Mouse (Mus musculus): ENCODE results near the gene Hcrt.
"Not testable (repeated sequence)": the region's sequence is repeated elsewhere in the genome, so short reads cannot be mapped to it uniquely, and the experiment has no call there.

Hcrt gene

GRCm38 (mm10) chr11:100762831-100763230 is at the start of gene Hcrt:
Gene Hcrt, minus strand, starts transcription at chr11:100762931.
- in situ Hi-C loops (cut with MboI, MseI): no loop called here

DNA sequence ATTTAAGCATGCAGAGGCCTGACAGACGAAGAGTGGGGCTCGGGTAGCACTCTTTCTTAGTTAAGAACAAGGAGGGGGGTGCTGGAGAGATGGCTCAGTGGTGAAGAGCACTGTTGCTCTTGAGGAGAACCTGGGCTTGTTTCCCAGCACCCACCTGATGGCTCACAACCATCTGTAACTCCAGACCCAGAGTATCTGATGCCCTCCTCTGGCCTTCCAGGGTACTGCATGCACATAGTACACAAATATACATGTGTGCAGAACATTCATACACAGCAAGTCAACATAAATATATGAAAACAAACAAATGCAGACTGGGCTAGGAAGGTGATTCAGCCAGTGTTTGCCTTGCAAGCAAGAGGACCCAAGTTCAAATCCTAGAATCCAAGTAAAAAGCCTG is 48.4 kb upstream of the Hcrt start:
- in situ Hi-C loops (cut with MboI, MseI): no loop called here

DNA sequence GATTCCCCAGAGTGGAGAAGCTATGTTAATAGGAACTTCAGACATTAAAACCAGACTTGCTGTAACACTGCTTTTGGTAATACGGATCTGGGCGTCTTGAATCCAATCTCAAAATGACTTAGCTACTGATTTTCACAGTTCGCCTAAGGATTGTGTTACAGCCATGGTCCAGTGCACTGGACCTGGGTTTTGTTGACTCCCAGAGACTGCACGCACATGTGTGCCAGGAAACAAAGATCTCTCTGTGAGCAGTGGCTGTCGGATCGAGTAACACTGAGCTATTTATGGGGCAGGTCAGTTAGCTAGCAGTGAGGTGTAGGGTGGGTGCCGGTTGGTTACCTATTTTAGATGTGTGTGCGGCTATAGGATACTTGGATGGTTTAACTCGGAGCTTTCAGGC is 47.8 kb upstream of the Hcrt start:
- in situ Hi-C loops (cut with MboI, MseI): no loop called here

DNA sequence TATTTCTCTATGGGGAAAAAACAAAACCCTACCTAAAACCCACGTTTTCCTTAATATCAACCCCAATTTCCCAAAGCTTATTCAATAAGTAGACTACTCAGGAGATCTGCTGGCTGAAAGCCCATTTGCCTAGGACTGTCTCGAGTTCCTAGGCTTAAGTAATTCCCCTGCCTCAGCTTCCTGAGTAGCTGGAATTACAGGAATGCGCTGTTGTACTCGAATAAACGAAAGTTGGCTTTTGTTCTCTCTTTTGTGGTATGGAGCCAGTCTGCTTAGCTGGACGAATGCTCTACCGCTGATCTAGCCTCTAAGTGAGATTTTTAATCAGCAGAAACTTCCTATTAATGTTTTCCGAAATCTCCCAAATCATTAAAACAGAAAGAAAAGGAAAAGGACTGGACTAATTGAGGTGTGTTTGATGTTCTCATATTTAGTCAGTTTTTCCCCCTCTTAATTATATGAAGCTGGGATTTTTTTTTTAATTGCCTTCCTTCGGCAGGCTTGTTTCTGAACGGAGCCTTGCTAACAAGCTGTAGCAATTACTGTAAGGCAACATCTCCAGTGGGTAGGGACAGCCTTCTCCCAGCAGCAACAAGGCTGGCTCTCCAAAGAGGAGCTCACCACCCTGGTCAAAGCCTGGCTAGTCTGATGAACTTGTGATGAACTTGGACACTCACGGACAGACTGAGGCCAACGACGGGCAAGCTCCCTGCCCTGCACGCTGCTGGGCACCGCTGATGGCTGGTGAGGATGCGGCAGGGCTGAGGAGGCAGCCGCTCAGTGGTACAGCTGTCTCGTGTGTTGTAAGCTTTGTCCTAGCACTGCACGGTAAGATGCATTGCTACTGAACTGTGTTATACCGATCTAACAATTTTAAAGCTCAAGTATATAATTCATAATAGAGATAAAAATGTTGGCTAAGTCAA is 43.9 kb upstream of the Hcrt start:
- in situ Hi-C loops (cut with MboI, MseI): no loop called here

DNA sequence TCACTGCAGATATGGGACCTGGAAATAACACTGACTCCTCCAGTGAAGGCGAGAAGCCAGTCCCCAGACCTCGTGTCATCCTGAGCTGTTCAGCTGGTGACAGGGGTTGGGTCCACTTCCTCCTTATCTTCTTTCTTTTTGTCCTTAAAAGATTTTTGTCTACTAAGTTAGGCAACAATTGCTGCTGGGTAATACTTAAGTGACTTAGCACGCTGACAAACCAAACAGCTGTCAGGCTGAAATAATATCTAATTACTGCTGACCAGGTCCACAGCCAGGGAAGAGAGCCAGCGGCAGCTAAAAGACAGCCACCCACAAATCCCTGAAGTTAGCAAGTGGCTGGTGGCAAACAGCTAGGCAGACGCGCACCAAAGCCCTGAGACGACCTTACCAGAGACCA is 42.8 kb upstream of the Hcrt start:
- in situ Hi-C loops (cut with MboI, MseI): no loop called here

DNA sequence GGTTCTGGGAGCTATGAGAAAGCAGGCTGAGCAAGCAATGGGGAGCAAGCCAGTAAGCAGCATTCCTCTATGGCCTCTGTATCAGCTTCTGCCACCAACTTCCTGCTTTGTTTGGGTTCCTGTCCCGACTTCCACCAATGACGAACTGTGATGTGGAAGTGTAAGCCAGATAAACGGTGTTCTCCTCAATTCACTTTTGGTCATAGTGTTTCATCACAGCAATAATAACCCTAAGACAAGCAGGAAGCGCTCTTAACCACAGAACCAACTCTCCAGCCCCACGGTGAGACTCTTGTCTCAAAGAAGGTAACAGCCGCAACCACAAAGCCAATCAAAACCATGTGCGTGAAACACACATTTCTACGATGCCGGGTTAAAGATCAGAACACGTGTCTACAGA is 41.7 kb upstream of the Hcrt start:
- in situ Hi-C loops (cut with MboI, MseI): no loop called here

- in situ Hi-C loops (cut with MboI, MseI): loop anchor here (5.0 kb wide), 1 partner anchor 73 kb away; no protein-coding TSS in a partner anchor
Observed at GRCm38 (mm10) chr11:100799426-100799825, 36.7 kb upstream of the Hcrt start.

GRCm38 (mm10) chr11:100796585-100796984 is 33.9 kb upstream of the Hcrt start:
- in situ Hi-C loops (cut with MboI, MseI): loop anchor here (5.0 kb wide), 1 partner anchor 76 kb away; no protein-coding TSS in a partner anchor

DNA sequence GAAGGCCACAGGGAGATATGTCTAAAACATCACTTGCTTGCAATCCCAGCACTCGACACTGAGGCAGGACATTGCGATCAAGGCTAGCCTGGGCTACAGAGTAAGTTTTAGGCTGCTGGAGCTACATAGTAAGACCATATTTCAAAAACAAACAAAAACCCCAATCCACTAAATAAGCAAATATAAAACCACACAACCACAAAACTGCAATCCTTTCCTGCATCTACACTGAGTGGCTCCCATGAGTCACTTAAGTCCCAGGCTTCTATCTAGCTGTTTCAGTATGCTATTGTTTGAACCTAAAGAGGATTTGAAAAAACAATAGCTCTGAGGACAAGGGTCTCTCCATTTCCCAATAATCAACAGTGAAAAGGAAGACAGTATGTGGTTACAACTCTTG is 32.7 kb upstream of the Hcrt start:
- in situ Hi-C loops (cut with MboI, MseI): loop anchor here (5.0 kb wide), 1 partner anchor 77 kb away; no protein-coding TSS in a partner anchor

GRCm38 (mm10) chr11:100791457-100792049 is 28.8 kb upstream of the Hcrt start:
- in situ Hi-C loops (cut with MboI, MseI): no loop called here

DNA sequence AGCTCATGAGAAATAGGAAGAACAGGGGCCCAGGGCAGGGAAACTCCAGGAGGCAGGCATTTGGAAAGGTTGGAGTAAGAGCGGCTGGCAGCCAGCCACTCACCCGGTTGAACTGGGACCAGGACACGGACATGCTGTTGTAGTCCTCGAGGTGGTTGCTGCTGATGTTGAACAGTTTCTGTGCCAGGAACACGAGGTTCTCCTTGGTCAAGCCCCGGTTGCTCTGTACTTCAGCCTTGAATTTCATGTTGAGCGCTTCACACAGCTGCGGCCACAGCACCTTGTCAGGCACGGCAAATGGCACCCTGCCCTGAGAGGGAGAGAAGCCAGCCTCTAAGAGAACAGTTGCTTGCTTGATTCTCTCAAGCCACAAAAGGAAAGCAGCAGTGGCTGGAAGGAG is 27.9 kb upstream of the Hcrt start:
- in situ Hi-C loops (cut with MboI, MseI): not testable (repeated sequence)

- in situ Hi-C loops (cut with MboI, MseI): no loop called here
Observed at GRCm38 (mm10) chr11:100789702-100790101, 27.0 kb upstream of the Hcrt start.

DNA sequence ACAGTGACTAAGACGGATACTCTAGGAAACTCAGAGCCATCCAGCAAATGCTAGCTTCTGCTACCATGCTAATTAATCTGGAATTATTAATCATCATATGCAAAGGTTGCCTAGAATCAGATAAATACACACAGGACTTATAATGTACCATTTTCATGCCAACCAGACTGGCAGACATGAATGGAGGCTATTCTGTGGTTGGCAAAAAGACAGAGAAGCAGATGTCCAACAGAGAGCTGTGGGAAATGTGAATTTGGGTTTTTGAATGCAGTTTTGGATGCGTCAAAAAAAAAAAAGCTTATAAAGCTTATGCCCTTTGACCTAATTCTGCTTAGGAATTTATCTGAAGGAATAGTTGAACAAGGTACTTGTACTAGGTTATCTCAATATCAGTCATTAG is 23.0 kb upstream of the Hcrt start:
- in situ Hi-C loops (cut with MboI, MseI): no loop called here

DNA sequence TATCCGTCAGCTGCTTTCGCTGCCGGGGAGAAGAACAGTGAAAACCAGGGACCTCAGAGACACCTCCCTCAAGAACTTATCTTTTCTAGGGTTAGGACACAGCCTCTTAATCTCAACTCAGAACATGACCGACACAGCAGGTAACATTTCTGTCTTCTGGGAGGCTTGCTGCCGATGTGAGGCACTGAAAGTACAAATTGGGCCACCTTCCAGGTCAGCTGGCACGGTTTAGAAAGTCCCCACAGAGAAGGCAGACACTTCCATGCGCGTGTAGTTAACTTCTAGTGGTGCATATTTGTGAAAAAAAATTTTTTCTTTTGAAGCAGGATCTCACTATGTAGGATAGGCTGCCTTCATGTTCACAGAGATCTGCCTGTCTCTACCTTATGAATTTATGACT is 21.6 kb upstream of the Hcrt start:
- in situ Hi-C loops (cut with MboI, MseI): no loop called here

GRCm38 (mm10) chr11:100782568-100782967 is 19.8 kb upstream of the Hcrt start:
- in situ Hi-C loops (cut with MboI, MseI): no loop called here

DNA sequence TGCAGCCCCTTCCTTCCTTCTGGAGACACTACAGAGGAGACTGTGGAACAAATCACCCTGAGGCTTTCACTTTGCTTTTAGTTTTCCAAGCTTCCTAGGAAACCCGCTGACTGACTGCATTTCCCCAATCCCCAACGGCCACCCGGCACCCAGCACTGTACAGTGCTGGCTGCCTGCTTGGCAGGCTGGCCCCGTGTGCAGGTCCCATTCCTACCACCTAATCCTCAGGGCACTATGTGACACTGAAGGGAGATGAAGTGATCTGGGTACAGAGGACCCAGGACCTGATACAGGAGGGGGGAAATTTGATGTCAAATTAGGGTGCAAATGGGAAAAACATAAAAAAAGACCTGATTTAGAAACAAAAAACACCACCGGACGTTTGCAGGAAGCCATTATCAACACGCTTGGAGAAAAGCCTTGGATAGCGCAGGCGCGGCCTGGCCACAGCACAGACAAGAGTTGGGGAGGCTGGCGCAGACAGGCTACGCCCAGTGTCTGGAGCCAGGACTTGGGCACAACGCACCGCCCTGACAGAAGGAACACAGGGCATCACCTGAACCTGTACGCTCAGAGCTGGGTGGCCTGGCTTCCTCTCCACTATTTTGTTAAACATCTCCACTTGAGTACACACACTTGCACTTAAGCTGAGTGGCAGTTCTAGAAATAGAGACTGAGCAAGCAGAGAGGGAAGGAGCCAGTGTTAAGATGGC is 19.2 kb upstream of the Hcrt start:
- in situ Hi-C loops (cut with MboI, MseI): no loop called here

DNA sequence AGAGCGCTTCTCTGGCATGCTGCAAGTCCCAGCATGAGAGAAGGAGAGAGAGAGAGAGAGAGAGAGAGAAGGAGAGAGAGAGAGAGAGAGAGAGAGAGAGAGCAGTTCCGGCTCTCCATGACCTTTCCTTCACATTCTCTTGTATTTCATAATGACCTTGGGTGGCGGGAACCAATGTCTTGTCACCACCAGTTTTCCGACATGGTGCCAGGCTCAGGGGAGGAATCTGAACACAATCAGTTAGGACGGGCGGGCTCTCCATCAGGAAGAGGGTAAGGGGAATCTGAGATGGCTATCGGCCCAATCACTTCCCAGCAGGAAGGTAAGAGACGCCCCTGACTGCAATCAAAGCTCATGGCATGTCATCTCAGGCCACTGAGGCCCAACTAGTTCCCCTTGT is 17.5 kb upstream of the Hcrt start:
- in situ Hi-C loops (cut with MboI, MseI): no loop called here

GRCm38 (mm10) chr11:100778069-100778468 is 15.3 kb upstream of the Hcrt start:
- in situ Hi-C loops (cut with MboI, MseI): no loop called here

DNA sequence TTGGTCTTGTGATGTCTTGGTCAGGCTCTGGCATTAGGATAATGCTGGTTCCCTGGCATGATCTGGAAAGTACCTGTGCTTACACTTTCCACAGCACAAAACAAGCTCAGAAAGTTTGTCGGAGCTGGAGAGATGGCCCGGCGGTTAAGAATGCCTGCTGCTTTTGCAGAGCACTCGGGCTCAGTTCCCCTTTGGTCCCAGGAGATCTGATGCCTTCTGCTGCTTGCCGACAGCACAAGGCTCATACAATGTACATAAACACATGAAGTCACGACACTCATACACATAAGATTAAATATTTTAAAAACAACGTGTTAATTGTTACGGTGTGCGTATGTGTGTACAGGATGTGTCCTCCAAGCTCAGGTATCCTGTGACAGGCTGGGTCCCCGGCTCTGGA is 13.2 kb upstream of the Hcrt start:
- in situ Hi-C loops (cut with MboI, MseI): no loop called here

- in situ Hi-C loops (cut with MboI, MseI): loop anchor here (5.0 kb wide), 1 partner anchor 67 kb away; no protein-coding TSS in a partner anchor
Observed at GRCm38 (mm10) chr11:100774261-100774660, 11.5 kb upstream of the Hcrt start.

DNA sequence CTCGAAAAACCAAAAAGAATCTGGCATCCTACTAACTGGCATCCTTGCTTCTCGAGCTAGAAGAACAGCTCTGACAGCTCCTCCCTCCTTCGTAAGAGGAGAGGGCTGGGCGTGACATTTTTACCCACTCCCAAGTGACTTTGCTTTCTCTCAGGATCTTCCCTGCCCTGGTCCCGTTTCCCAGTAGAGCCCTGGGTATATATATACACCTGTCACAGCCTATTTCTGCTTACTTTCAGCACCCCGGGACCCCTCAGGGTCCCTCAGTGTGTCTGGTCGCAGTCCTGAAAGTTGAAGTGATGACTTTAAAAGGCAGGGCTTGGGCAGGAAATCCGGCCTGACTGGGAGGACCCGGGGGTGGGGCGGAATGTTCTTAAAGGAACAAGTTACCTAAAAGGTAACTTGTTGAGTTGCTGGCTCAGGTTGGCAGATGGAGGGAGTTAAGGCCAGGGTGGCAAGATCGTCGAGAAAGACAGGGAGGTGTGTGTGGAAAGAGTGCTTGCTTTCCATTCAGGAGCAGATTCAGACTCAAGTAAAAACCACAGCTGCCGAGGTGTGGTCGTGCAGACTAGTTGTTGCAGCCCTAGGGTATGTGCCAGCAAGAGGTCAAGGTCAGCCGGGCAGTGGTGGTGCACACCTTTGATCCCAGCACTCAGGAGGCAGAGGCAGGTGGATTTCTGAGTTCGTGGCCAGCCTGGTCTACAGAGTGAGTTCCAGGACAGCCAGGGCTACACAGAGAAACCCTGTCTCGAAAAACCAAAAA is 8.1 kb upstream of the Hcrt start, which contains the start of gene Ghdc:
TSS of gene Ghdc (minus strand) at position 312 of the 763 bp plus-strand sequence.
- in situ Hi-C loops (cut with MboI, MseI): loop anchor here (5.0 kb wide), 1 partner anchor 64 kb away; no protein-coding TSS in a partner anchor
